Mouse (Mus musculus) mature B cell (primary cell): Measurements from ENCODE around the gene Med12l.

ENCODE experiments used
- in situ Hi-C: fragments of 300-500 bp; cut with MboI; formaldehyde crosslinking; loops from 2 replicates; pipeline ENCODE4 v1.14.3; 2019

The Med12l gene

GRCm38 (mm10) chr3:59230912-59231311, 225.3 kb downstream of the Med12l start:
- in situ Hi-C loops, result no loop called here

- in situ Hi-C loops, result no loop called here
These were observed 229.3 kb downstream of the Med12l start for GRCm38 (mm10) chr3:59234878-59235277.

GRCm38 (mm10) chr3:59243384-59243783, 237.8 kb downstream of the Med12l start:
- in situ Hi-C loops, result no loop called here

GRCm38 (mm10) chr3:59248031-59248430, 242.4 kb downstream of the Med12l start:
- in situ Hi-C loops, result no loop called here

- in situ Hi-C loops, result no loop called here
These were observed 244.8 kb downstream of the Med12l start for GRCm38 (mm10) chr3:59250454-59250853.

- in situ Hi-C loops, result no loop called here
These were observed 252.4 kb downstream of the Med12l start for GRCm38 (mm10) chr3:59257740-59258664.

GRCm38 (mm10) chr3:59260745-59261144, 255.1 kb downstream of the Med12l start:
- in situ Hi-C loops, result no loop called here

- in situ Hi-C loops, result no loop called here
These were observed 256.3 kb downstream of the Med12l start for GRCm38 (mm10) chr3:59261709-59262472.

GRCm38 (mm10) chr3:59262704-59263103, 257.1 kb downstream of the Med12l start, which contains the start of gene P2ry12:
Gene P2ry12, minus strand, starts transcription at chr3:59262871.
- in situ Hi-C loops, result no loop called here

GRCm38 (mm10) chr3:59263417-59263816, 257.8 kb downstream of the Med12l start:
- in situ Hi-C loops, result no loop called here

GRCm38 (mm10) chr3:59263988-59264387, 258.4 kb downstream of the Med12l start:
- in situ Hi-C loops, result no loop called here

- in situ Hi-C loops, result no loop called here
These were observed 265.2 kb downstream of the Med12l start for GRCm38 (mm10) chr3:59270811-59271210.

GRCm38 (mm10) chr3:59277502-59278253, 272.1 kb downstream of the Med12l start:
- in situ Hi-C loops, result no loop called here

GRCm38 (mm10) chr3:59278254-59278533, 272.6 kb downstream of the Med12l start:
- in situ Hi-C loops, result no loop called here

- in situ Hi-C loops, result no loop called here
These were observed 273.0 kb downstream of the Med12l start for GRCm38 (mm10) chr3:59278620-59279019.

- in situ Hi-C loops, result no loop called here
These were observed 284.9 kb downstream of the Med12l start for GRCm38 (mm10) chr3:59290551-59290950.

GRCm38 (mm10) chr3:59293437-59294199, 288.0 kb downstream of the Med12l start:
- in situ Hi-C loops, result no loop called here

- in situ Hi-C loops, result no loop called here
These were observed 290.3 kb downstream of the Med12l start for GRCm38 (mm10) chr3:59295699-59296562.

GRCm38 (mm10) chr3:59296563-59297130, 291.0 kb downstream of the Med12l start:
- in situ Hi-C loops, result no loop called here

- in situ Hi-C loops, result no loop called here
These were observed 292.0 kb downstream of the Med12l start for GRCm38 (mm10) chr3:59297653-59298052.
